Mouse (Mus musculus): Measurements from ENCODE around the gene Tmem80. TPM values are rescaled to one million over a fixed set of nuclear protein-coding genes. Genes with fewer than 3 reads are reported as not detected.

Tmem80 gene
- polyA plus RNA-seq, 2 experiments = 23.4 to 55.6 TPM

GRCm38 (mm10) chr7:141381068-141381835 lies 53.7 kb downstream of the Tmem80 start:
- no peaks in the 10 kb centered on the region for H3K9me3 ChIP-seq (ENCODE audit: control insufficient read depth, low read length)
- ATAC-seq (ENCODE audit: low FRiP score, low read depth) (no peak), DNase-seq (ENCODE audit: low spot score) (no peak)
- no peak overlapping the region for H3K9ac ChIP-seq (ENCODE audit: low read depth, low read length, severe bottlenecking)
- no peak overlapping the region for H3K4me2 ChIP-seq (replicated peaks; ENCODE audit: low read depth, low read length, severe bottlenecking)
- H3K27ac ChIP-seq (replicated peaks; ENCODE audit: low read depth, low read length) = no peak overlapping the region
- no peaks in the 10 kb centered on the region for H3K4me1 ChIP-seq (ENCODE audit: control insufficient read depth, insufficient read depth, low read length)
- TF ChIP-seq POLR2A (IDR thresholded peaks at IDR 0.05; ENCODE audit: borderline replicate concordance, extremely low read depth, insufficient read depth, insufficient read length) = no peak
- H3K4me3 ChIP-seq (replicated peaks; ENCODE audit: low read length) = no peak overlapping the region
- WGBS = 81% methylated on average over 4 of the region's 4 CpGs
- no peaks in the 10 kb centered on the region for H3K27me3 ChIP-seq (ENCODE audit: control insufficient read depth, insufficient read depth, low read length)
- no peaks in the 10 kb centered on the region for H3K36me3 ChIP-seq (ENCODE audit: control insufficient read depth, insufficient read depth, low read length)

Other genes with a start within 250 kb of the Tmem80 start
- 37.6 and 38.8 TPM in 2 replicates for gene Pkp3, start 249.5 kb upstream of the Tmem80 start, polyA plus RNA-seq (2012; rRNA removed)
- gene Pkp3, start 249.5 kb upstream of the Tmem80 start, polyA plus RNA-seq (2014; fragmentation: Nextera tagmentation; extraction: Ambion mirVana) = 62.4 and 65.9 TPM in 2 replicates
- gene Sigirr, start 227.2 kb upstream of the Tmem80 start, polyA plus RNA-seq (2012; rRNA removed) = 2.5 and 3.1 TPM in 2 replicates
- gene Sigirr, start 227.2 kb upstream of the Tmem80 start, polyA plus RNA-seq (2014; fragmentation: Nextera tagmentation; extraction: Ambion mirVana) = 2.7 and 4.0 TPM in 2 replicates
- gene Ano9, start 209.9 kb upstream of the Tmem80 start, polyA plus RNA-seq (2012; rRNA removed) = 6.3 and 8.0 TPM in 2 replicates
- 3.6 and 4.3 TPM in 2 replicates for gene Ano9, start 209.9 kb upstream of the Tmem80 start, polyA plus RNA-seq (2014; fragmentation: Nextera tagmentation; extraction: Ambion mirVana)
- gene Ptdss2, start 205.4 kb upstream of the Tmem80 start, polyA plus RNA-seq (2012; rRNA removed) = 49.2 and 61.0 TPM in 2 replicates
- 67.8 and 68.6 TPM in 2 replicates for gene Ptdss2, start 205.4 kb upstream of the Tmem80 start, polyA plus RNA-seq (2014; fragmentation: Nextera tagmentation; extraction: Ambion mirVana)
- 92.3 and 105 TPM in 2 replicates for gene Rnh1, start 154.9 kb upstream of the Tmem80 start, polyA plus RNA-seq (2012; rRNA removed)
- 190 and 216 TPM in 2 replicates for gene Rnh1, start 154.9 kb upstream of the Tmem80 start, polyA plus RNA-seq (2014; fragmentation: Nextera tagmentation; extraction: Ambion mirVana)
- gene Hras, start 133.7 kb upstream of the Tmem80 start, polyA plus RNA-seq (2012; rRNA removed) = 111 and 112 TPM in 2 replicates
- 136 and 143 TPM in 2 replicates for gene Hras, start 133.7 kb upstream of the Tmem80 start, polyA plus RNA-seq (2014; fragmentation: Nextera tagmentation; extraction: Ambion mirVana)
- 14.8 and 17.8 TPM in 2 replicates for gene Lrrc56, start 133.6 kb upstream of the Tmem80 start, polyA plus RNA-seq (2012; rRNA removed)
- 5.8 and 8.3 TPM in 2 replicates for gene Lrrc56, start 133.6 kb upstream of the Tmem80 start, polyA plus RNA-seq (2014; fragmentation: Nextera tagmentation; extraction: Ambion mirVana)
- 6.6 and 6.9 TPM in 2 replicates for gene Lmntd2, start 113.7 kb upstream of the Tmem80 start, polyA plus RNA-seq (2012; rRNA removed)
- 0.95 and 1.7 TPM in 2 replicates for gene Lmntd2, start 113.7 kb upstream of the Tmem80 start, polyA plus RNA-seq (2014; fragmentation: Nextera tagmentation; extraction: Ambion mirVana)
- 40.0 and 44.8 TPM in 2 replicates for gene Rassf7, start 111.9 kb upstream of the Tmem80 start, polyA plus RNA-seq (2012; rRNA removed)
- gene Rassf7, start 111.9 kb upstream of the Tmem80 start, polyA plus RNA-seq (2014; fragmentation: Nextera tagmentation; extraction: Ambion mirVana) = 30.9 and 31.7 TPM in 2 replicates
- 37.6 and 42.6 TPM in 2 replicates for gene Phrf1, start 99.0 kb upstream of the Tmem80 start, polyA plus RNA-seq (2012; rRNA removed)
- 65.9 and 72.7 TPM in 2 replicates for gene Phrf1, start 99.0 kb upstream of the Tmem80 start, polyA plus RNA-seq (2014; fragmentation: Nextera tagmentation; extraction: Ambion mirVana)
- 3.2 and 4.6 TPM in 2 replicates for gene Irf7, start 61.3 kb upstream of the Tmem80 start, polyA plus RNA-seq (2012; rRNA removed)
- gene Irf7, start 61.3 kb upstream of the Tmem80 start, polyA plus RNA-seq (2014; fragmentation: Nextera tagmentation; extraction: Ambion mirVana) = 2.1 TPM in 2 replicates
- 0.29 and 0.35 TPM in 2 replicates for gene Cdhr5, start 51.0 kb upstream of the Tmem80 start, polyA plus RNA-seq (2012; rRNA removed)
- gene Cdhr5, start 51.0 kb upstream of the Tmem80 start, polyA plus RNA-seq (2014; fragmentation: Nextera tagmentation; extraction: Ambion mirVana) = 0.18 and 0.43 TPM in 2 replicates
- gene Sct, start 48.6 kb upstream of the Tmem80 start, polyA plus RNA-seq (2012; rRNA removed) = 17.5 and 17.6 TPM in 2 replicates
- gene Sct, start 48.6 kb upstream of the Tmem80 start, polyA plus RNA-seq (2014; fragmentation: Nextera tagmentation; extraction: Ambion mirVana) = 14.2 and 17.3 TPM in 2 replicates
- gene Drd4, start 35.7 kb upstream of the Tmem80 start, polyA plus RNA-seq (2012; rRNA removed) = 3.1 and 4.0 TPM in 2 replicates
- 1.5 and 2.0 TPM in 2 replicates for gene Drd4, start 35.7 kb upstream of the Tmem80 start, polyA plus RNA-seq (2014; fragmentation: Nextera tagmentation; extraction: Ambion mirVana)
- gene Deaf1, start within 50 bp of the Tmem80 start, polyA plus RNA-seq (2012; rRNA removed) = 47.0 TPM in 2 replicates
- gene Deaf1, start within 50 bp of the Tmem80 start, polyA plus RNA-seq (2014; fragmentation: Nextera tagmentation; extraction: Ambion mirVana) = 82.6 and 89.1 TPM in 2 replicates
- gene Eps8l2, start 11.1 kb downstream of the Tmem80 start, polyA plus RNA-seq (2012; rRNA removed) = 20.3 and 22.4 TPM in 2 replicates
- 17.0 and 19.0 TPM in 2 replicates for gene Eps8l2, start 11.1 kb downstream of the Tmem80 start, polyA plus RNA-seq (2014; fragmentation: Nextera tagmentation; extraction: Ambion mirVana)
- gene Taldo1, start 64.5 kb downstream of the Tmem80 start, polyA plus RNA-seq (2012; rRNA removed) = 161 and 188 TPM in 2 replicates
- 238 and 243 TPM in 2 replicates for gene Taldo1, start 64.5 kb downstream of the Tmem80 start, polyA plus RNA-seq (2014; fragmentation: Nextera tagmentation; extraction: Ambion mirVana)
- gene Gatd1, start 86.4 kb downstream of the Tmem80 start, polyA plus RNA-seq (2012; rRNA removed) = 92.3 and 108 TPM in 2 replicates
- gene Gatd1, start 86.4 kb downstream of the Tmem80 start, polyA plus RNA-seq (2014; fragmentation: Nextera tagmentation; extraction: Ambion mirVana) = 49.0 and 51.2 TPM in 2 replicates
- 1.8 TPM in 2 replicates for gene Cend1, start 101.8 kb downstream of the Tmem80 start, polyA plus RNA-seq (2012; rRNA removed)
- gene Cend1, start 101.8 kb downstream of the Tmem80 start, polyA plus RNA-seq (2014; fragmentation: Nextera tagmentation; extraction: Ambion mirVana) = 0.66 and 0.75 TPM in 2 replicates
- 75.1 and 104 TPM in 2 replicates for gene Slc25a22, start 110.2 kb downstream of the Tmem80 start, polyA plus RNA-seq (2012; rRNA removed)
- 22.8 and 32.2 TPM in 2 replicates for gene Slc25a22, start 110.2 kb downstream of the Tmem80 start, polyA plus RNA-seq (2014; fragmentation: Nextera tagmentation; extraction: Ambion mirVana)
- 25.0 and 43.0 TPM in 2 replicates for gene Pidd1, start 116.3 kb downstream of the Tmem80 start, polyA plus RNA-seq (2012; rRNA removed)
- 6.9 and 8.2 TPM in 2 replicates for gene Pidd1, start 116.3 kb downstream of the Tmem80 start, polyA plus RNA-seq (2014; fragmentation: Nextera tagmentation; extraction: Ambion mirVana)
- gene Rplp2, start 119.6 kb downstream of the Tmem80 start, polyA plus RNA-seq (2012; rRNA removed) = 909 and 1,375 TPM in 2 replicates
- gene Rplp2, start 119.6 kb downstream of the Tmem80 start, polyA plus RNA-seq (2014; fragmentation: Nextera tagmentation; extraction: Ambion mirVana) = 1,364 and 1,396 TPM in 2 replicates
- 14.8 and 16.4 TPM in 2 replicates for gene Pnpla2, start 127.5 kb downstream of the Tmem80 start, polyA plus RNA-seq (2012; rRNA removed)
- 14.5 and 14.8 TPM in 2 replicates for gene Pnpla2, start 127.5 kb downstream of the Tmem80 start, polyA plus RNA-seq (2014; fragmentation: Nextera tagmentation; extraction: Ambion mirVana)
- 11.9 and 12.1 TPM in 2 replicates for gene Cracr2b, start 133.4 kb downstream of the Tmem80 start, polyA plus RNA-seq (2012; rRNA removed)
- 8.3 and 8.8 TPM in 2 replicates for gene Cracr2b, start 133.4 kb downstream of the Tmem80 start, polyA plus RNA-seq (2014; fragmentation: Nextera tagmentation; extraction: Ambion mirVana)
- gene Cd151, start 139.7 kb downstream of the Tmem80 start, polyA plus RNA-seq (2012; rRNA removed) = 100 and 125 TPM in 2 replicates
- 44.2 and 44.4 TPM in 2 replicates for gene Cd151, start 139.7 kb downstream of the Tmem80 start, polyA plus RNA-seq (2014; fragmentation: Nextera tagmentation; extraction: Ambion mirVana)
- gene Polr2l, start 147.4 kb downstream of the Tmem80 start, polyA plus RNA-seq (2012; rRNA removed) = 27.5 and 32.1 TPM in 2 replicates
- gene Polr2l, start 147.4 kb downstream of the Tmem80 start, polyA plus RNA-seq (2014; fragmentation: Nextera tagmentation; extraction: Ambion mirVana) = 59.4 and 61.0 TPM in 2 replicates
- 101 and 165 TPM in 2 replicates for gene Tspan4, start 147.5 kb downstream of the Tmem80 start, polyA plus RNA-seq (2012; rRNA removed)
- 77.9 and 79.4 TPM in 2 replicates for gene Tspan4, start 147.5 kb downstream of the Tmem80 start, polyA plus RNA-seq (2014; fragmentation: Nextera tagmentation; extraction: Ambion mirVana)
- 41.8 and 46.8 TPM in 2 replicates for gene Chid1, start 212.1 kb downstream of the Tmem80 start, polyA plus RNA-seq (2012; rRNA removed)
- 43.5 and 46.3 TPM in 2 replicates for gene Chid1, start 212.1 kb downstream of the Tmem80 start, polyA plus RNA-seq (2014; fragmentation: Nextera tagmentation; extraction: Ambion mirVana)
- gene Ap2a2, start 234.4 kb downstream of the Tmem80 start, polyA plus RNA-seq (2012; rRNA removed) = 39.5 and 43.7 TPM in 2 replicates
- 71.6 and 81.4 TPM in 2 replicates for gene Ap2a2, start 234.4 kb downstream of the Tmem80 start, polyA plus RNA-seq (2014; fragmentation: Nextera tagmentation; extraction: Ambion mirVana)